16 mouse cellular contexts compared by ENCODE assay signal in genomic region chr7:64163890-64164289, GRCm38 (mm10). TPM values are rescaled to one million over a fixed set of nuclear protein-coding genes. Genes with fewer than 3 reads are reported as not detected.
"Had no signal": no experiment of that assay in that cellular context is flagged by ENCODE, and none has a peak within 500 bp of the region (broad histone marks: within the 10 kb centered on the region; RNA-seq: fewer than 3 reads in every experiment).

No protein-coding gene starts in this region.

- H3K27me3 ChIP-seq: liver, embryonic 13.5 days; liver, embryonic 15.5 days; neural tube, embryonic 12.5 days; stomach, embryonic 15.5 days had no signal

- H3K4me1 ChIP-seq: liver, embryonic 15.5 days had no signal

- H3K4me2 ChIP-seq: liver, embryonic 13.5 days; liver, embryonic 15.5 days; lung, embryonic 14.5 days; midbrain, embryonic 11.5 days; neural tube, embryonic 12.5 days; stomach, embryonic 15.5 days had no signal

- ATAC-seq: midbrain, embryonic 16.5 days had no signal

- DNase-seq: liver, embryonic 13.5 days; lung, adult 18-20 months; lung, embryonic 14.5 days; lung, postnatal 10 days; lung, postnatal 4 days; midbrain, embryonic 14.5 days; right cerebral cortex, postnatal 14 days; thymus, postnatal 36 days had no signal

- H3K36me3 ChIP-seq: liver, embryonic 13.5 days; liver, embryonic 15.5 days; neural tube, embryonic 12.5 days; stomach, embryonic 15.5 days had no signal

- H3K9ac ChIP-seq: liver, embryonic 13.5 days; liver, embryonic 15.5 days; lung, embryonic 14.5 days; neural tube, embryonic 12.5 days; stomach, embryonic 15.5 days had no signal

- H3K27ac ChIP-seq: liver, embryonic 13.5 days; liver, embryonic 15.5 days; neural tube, embryonic 12.5 days; stomach, embryonic 15.5 days; stomach, postnatal 0 days had no signal

- H3K9me3 ChIP-seq: liver, embryonic 13.5 days; liver, embryonic 15.5 days; neural tube, embryonic 12.5 days; stomach, embryonic 15.5 days had no signal

- H3K4me3 ChIP-seq: liver, embryonic 13.5 days; liver, embryonic 15.5 days; neural tube, embryonic 12.5 days; stomach, embryonic 15.5 days had no signal

RNA-seq across cellular contexts. Expression of gene Trpm1, which starts 10.3 kb away (rescaled TPM):
- total RNA-seq: liver, adult 2 months; megakaryocyte, adult 5-6 weeks had no signal
- polyA plus RNA-seq: liver, embryonic 13.5 days; liver, embryonic 15.5 days; lung, embryonic 14.5 days had no signal
